Mouse (Mus musculus) macrophage (primary cell): ENCODE measurements around the gene Lypla2. TPM values are rescaled to one million over a fixed set of nuclear protein-coding genes. Genes with fewer than 3 reads are reported as not detected.
A peak's percentile ranks its signal among the peaks of the same experiment; 100 is the strongest.

Experiments used
- H3K27ac ChIP-seq: fragments of 350-480 bp; formaldehyde crosslinking; 2 replicates; pipeline ENCODE4 v1.9.0; 2021
- H3K36me3 ChIP-seq: fragments of 350-480 bp; formaldehyde crosslinking; 2 replicates; pipeline ENCODE4 v1.9.0; 2021; ENCODE audit errors: inconsistent target
- H3K4me3 ChIP-seq: fragments of 350-480 bp; formaldehyde crosslinking; 2 replicates; pipeline ENCODE4 v1.9.0; 2021; ENCODE audit errors: inconsistent target
- H3K79me2 ChIP-seq: fragments of 350-480 bp; formaldehyde crosslinking; 2 replicates; pipeline ENCODE4 v1.9.0; 2021; ENCODE audit errors: inconsistent target
- WGBS: methylation state at CpG from one replicate; pipeline ENCODE4 v1.1.7; 2026; ENCODE audit warnings: inconsistent platforms; ENCODE audit not compliant: missing documents; 5-methylcytosine and 5-hydroxymethylcytosine counted together
- polyA plus RNA-seq: library from polyadenylated mRNA; stranded (reverse); fragments of 250-400 nt; gene quantifications from 3 replicates; pipeline ENCODE4 v1.2.4, GENCODE M21; 2018; ENCODE audit warnings: inconsistent platforms
- total RNA-seq, 78 experiments: library from RNA; depleted of rRNA; stranded (reverse); fragments of 250-400 nt; gene quantifications; 1 replicate in 9 of 78; 2 replicates in 24 of 78; 3 replicates in 43 of 78; 4 replicates in 2 of 78; pipeline ENCODE4 v1.2.4; 2018; ENCODE audit warnings: inconsistent platforms in 56 of 78

The Lypla2 gene
- 10 to 100 TPM; 22.2 to 96.4 (median 45.7) TPM for total RNA-seq (2018; cell fraction: chromatin; rRNA removed)
- total RNA-seq (2018; cell fraction: cytosol; rRNA removed): 10 to 100 TPM; 47.7 to 84.9 (median 68.4) TPM
- total RNA-seq (2018; cell fraction: nucleus; rRNA removed): 10 to 100 TPM; 27.6 to 71.9 (median 44.6) TPM
- polyA plus RNA-seq: 41.4 to 77.2 TPM (median 65.0 TPM) in 3 replicates

DNA sequence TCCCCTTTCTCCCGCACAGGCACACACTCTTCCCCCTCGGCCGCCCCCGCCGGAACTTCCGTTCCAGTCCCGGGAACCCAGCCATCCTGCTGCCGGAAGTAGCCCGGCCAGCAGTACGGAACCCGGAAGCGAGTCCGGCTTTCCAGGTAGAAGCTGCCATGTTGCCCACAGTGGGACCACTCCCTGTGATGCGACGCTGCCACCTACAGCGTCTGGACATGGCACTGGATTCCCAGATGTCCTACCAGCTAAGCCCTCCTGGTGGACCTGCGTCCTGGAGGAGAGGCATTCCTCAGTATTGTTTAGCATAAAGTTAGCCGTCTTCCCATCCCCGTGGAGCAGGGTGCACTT, at the start of gene Lypla2:
Lypla2 (minus strand) TSS at position 71 of the 351 bp plus-strand sequence.
- Histone ChIP-seq H3K79me2 (peaks cover 27% of the 10 kb centered on the region), H3K36me3 (peaks cover 17% of the 10 kb centered on the region), H3K4me3 (peak within 1 kb of the TSS; percentile 80), H3K27ac (peak within 1 kb of the TSS; percentile 59)
- 4% methylated on average over 19 of the region's 19 CpGs for WGBS

GRCm38 (mm10) chr4:136021549-136022047, 49.2 kb upstream of the Lypla2 start, which contains the start of gene Eloa:
Eloa (minus strand) TSS chr4:136021763.
- WGBS: 2% methylated on average over 40 of the region's 48 CpGs
- peaks cover 46% of the 10 kb centered on the region for H3K79me2 ChIP-seq
- peak within 1 kb of the TSS; percentile 83 for H3K27ac ChIP-seq
- peak within 1 kb of the TSS; percentile 89 for H3K4me3 ChIP-seq
- no peaks in the 10 kb centered on the region for H3K36me3 ChIP-seq

DNA sequence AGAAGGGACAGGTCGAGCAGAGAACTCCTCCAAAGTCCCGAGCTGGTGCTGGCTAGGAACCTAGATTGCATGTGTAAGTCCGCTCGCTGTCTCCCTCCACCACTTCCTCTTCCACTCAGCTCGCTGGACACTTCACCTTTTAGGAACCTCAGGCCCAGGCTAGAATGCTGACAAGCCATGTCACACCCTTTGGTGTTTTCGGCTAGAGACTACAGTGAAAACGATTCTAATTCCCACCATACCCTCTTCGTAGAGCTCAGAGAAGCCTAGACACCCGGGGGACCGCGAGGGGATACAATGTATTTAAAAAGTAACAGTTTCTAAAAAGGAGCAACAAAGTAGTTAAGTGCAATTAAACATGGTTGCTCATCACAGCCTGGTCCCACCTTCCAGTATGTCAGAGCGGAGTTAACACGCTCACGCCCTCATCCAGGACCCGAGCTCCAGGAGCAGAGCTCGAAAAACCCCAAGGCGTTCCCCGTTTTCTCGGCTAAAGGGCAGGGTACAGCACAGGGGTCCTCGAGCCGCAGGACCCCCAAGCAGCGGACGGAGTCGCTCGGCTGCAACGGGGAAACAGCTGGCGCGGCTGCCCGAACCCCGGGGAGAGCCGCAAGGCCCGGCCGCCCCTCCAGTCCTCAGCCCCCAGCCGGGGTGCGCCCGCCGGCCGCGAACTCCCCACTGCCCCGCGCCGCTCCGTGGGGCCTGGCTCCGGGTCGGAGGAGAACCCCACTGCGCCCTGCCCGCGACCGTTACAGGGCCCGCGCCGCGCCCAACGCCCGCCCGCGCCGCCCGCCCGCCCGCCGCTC, 48.5 kb upstream of the Lypla2 start:
- under 1% methylated on average over 55 of the region's 62 CpGs for whole genome bisulfite sequencing
- Histone ChIP-seq H3K27ac (peak overlapping the region; percentile 83), H3K36me3 (no peaks in the 10 kb centered on the region), H3K4me3 (peak overlapping the region; percentile 89), H3K79me2 (peaks cover 52% of the 10 kb centered on the region)

GRCm38 (mm10) chr4:136016059-136016602, 43.7 kb upstream of the Lypla2 start:
- Histone ChIP-seq H3K79me2 (peaks cover 100% of the 10 kb centered on the region), H3K4me3 (no peak overlapping the region), H3K27ac (no peak overlapping the region), H3K36me3 (peaks cover 32% of the 10 kb centered on the region)
- 89% methylated on average over 3 of the region's 3 CpGs for WGBS

DNA sequence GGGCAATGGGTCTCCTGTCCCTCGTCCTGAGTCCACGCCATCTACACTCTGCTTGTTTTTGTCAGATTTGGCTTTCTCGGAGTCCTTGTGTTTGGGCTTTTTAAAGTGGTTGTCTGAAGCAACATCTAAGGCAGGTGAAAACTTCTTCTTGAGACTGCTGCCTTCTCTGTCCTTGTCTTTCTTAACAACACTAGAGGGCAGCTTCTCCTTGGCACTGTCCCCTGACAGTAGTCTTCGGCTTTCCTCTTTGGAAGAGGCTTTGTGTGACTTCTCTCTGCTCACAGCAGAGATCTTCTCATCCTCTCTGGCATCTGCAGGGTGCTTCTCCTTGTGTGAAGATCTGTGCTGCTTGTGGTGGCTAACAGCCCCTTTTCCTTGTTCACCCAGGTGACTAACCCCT, 38.2 kb upstream of the Lypla2 start:
- Histone ChIP-seq H3K4me3 (no peak overlapping the region), H3K36me3 (peaks cover 81% of the 10 kb centered on the region), H3K27ac (no peak overlapping the region), H3K79me2 (peaks cover 61% of the 10 kb centered on the region)
- 92% methylated on average over 4 of the region's 4 CpGs for WGBS

DNA sequence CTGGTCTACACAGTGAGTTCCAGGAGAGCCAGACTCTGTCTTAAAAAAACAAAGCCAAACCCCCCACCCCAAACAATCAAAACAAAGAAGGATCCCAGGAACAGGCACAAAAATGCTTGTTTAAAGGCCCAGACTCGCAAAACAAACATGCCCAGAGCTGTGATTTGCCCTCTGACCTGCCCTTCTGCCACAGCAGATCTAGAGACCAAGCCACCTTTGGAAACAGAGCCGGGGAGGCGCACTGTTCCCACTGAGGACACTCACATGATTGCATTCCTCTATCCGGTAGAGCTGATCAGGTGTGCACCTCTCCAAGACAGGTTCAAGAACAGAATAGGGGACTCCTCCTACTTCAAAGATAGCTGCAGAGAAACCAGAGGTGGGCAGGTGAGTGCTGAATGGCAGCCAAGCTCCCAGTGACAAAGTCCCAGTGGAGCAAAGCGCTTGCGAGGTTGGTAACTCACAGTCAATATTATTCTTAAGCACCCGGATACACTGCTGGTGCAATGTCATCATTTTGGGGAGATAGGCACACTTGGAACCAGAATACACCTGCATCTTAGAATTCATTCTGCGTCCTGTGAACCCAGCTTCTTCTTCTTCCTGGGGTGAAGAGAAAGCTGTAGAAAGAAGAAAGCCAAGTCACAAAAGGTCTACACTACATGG, 36.5 kb upstream of the Lypla2 start:
- WGBS: 97% methylated on average over 8 of the region's 8 CpGs
- Histone ChIP-seq H3K27ac (no peak overlapping the region), H3K4me3 (no peak overlapping the region), H3K36me3 (peaks cover 89% of the 10 kb centered on the region), H3K79me2 (peaks cover 44% of the 10 kb centered on the region)

DNA sequence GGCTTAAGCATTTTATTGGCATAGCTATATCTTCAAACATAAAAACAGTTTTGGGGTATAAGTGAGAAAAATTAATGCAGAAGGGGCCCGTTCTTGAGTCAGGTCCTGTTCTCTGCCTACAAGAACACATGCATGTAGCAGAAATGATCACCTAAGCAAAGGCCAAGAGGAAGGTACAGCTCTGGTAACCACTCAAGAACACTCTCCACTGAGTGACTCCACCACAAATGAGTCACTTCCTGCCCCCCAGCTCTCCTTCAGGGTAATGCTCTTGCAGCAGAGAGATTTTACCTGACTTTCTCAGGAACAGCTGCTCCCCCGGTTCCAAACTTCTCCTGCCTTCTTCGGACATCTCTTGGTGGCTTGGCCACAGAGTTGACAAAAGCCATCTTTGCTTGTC, 34.4 kb upstream of the Lypla2 start:
- H3K79me2 ChIP-seq: peaks cover 23% of the 10 kb centered on the region; the same call in 1 of the 2 replicates
- no peak overlapping the region for H3K27ac ChIP-seq
- WGBS: 68% methylated on average over 3 of the region's 3 CpGs
- H3K4me3 ChIP-seq: no peak overlapping the region
- peaks cover 90% of the 10 kb centered on the region for H3K36me3 ChIP-seq

GRCm38 (mm10) chr4:136004921-136005320, 32.5 kb upstream of the Lypla2 start:
- WGBS: 91% methylated on average over 1 of the region's 2 CpGs
- Histone ChIP-seq H3K27ac (no peak overlapping the region), H3K79me2 (peaks cover 4% of the 10 kb centered on the region; the same call in 1 of the 2 replicates), H3K36me3 (peaks cover 71% of the 10 kb centered on the region), H3K4me3 (no peak overlapping the region)

DNA sequence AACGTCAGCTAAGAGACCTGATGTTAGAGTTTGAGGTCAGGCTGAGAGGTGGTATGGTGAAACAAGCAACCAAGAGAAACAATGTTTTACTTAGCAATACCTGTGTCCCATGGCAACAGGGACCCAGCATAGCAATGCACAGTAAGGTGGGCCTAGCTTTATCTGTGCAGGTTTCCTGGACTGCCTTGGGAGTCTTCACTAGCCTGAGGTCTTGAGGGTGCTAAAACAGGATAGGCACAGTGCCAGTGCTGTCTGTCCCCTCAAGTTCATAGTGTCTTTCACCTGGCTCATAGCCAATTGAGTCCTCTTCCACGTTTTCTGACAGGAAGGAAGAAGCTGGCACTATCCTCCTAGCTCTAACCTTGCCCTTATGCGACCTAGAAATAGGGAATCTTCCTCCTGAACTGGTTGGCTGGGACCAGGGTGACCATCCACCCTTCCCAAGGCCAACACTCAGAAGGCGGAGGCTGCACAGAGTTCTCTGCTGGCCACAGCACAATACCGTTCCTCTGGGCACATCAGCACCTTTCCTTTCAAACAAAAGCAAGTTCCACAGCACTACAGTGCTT, 31.8 kb upstream of the Lypla2 start:
- WGBS: 80% methylated on average over 4 of the region's 5 CpGs
- Histone ChIP-seq H3K79me2 (no peaks in the 10 kb centered on the region), H3K4me3 (no peak overlapping the region), H3K27ac (no peak overlapping the region), H3K36me3 (peaks cover 64% of the 10 kb centered on the region)

DNA sequence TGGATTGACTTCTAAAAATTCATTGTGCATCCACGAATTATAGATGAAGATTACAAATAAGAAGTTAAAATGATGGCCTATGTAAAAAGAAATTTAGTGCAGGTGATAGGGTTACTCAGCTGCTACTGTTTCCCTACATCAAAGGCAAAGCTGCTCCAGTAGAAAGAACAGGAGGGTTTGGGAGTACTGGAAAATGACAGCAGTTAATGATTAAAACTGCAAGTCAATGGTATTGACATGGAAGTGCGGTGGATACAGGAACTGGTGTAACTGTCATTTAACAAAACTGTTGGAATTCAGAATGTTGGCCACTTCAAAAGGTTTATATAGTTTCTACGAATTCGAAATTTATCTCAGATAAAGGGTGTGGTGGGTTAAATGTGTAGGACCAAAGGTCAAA, 22.7 kb upstream of the Lypla2 start:
- 91% methylated on average over 4 of the region's 4 CpGs for WGBS
- Histone ChIP-seq H3K27ac (no peak overlapping the region), H3K4me3 (no peak overlapping the region), H3K36me3 (no peaks in the 10 kb centered on the region), H3K79me2 (no peaks in the 10 kb centered on the region)

GRCm38 (mm10) chr4:135993941-135994340, 21.5 kb upstream of the Lypla2 start:
- no peaks in the 10 kb centered on the region for H3K79me2 ChIP-seq
- no peak overlapping the region for H3K27ac ChIP-seq
- no peaks in the 10 kb centered on the region for H3K36me3 ChIP-seq
- WGBS: 95% methylated on average over 6 of the region's 6 CpGs
- no peak overlapping the region for H3K4me3 ChIP-seq

GRCm38 (mm10) chr4:135987714-135988113, 15.3 kb upstream of the Lypla2 start:
- peak overlapping the region; percentile 60; the same call in 1 of the 2 replicates for H3K27ac ChIP-seq
- peak overlapping the region; percentile 45; the same call in 1 of the 2 replicates for H3K4me3 ChIP-seq
- 88% methylated on average over 9 of the region's 9 CpGs for WGBS
- peaks cover 13% of the 10 kb centered on the region; the same call in 1 of the 2 replicates for H3K79me2 ChIP-seq
- H3K36me3 ChIP-seq: no peaks in the 10 kb centered on the region

DNA sequence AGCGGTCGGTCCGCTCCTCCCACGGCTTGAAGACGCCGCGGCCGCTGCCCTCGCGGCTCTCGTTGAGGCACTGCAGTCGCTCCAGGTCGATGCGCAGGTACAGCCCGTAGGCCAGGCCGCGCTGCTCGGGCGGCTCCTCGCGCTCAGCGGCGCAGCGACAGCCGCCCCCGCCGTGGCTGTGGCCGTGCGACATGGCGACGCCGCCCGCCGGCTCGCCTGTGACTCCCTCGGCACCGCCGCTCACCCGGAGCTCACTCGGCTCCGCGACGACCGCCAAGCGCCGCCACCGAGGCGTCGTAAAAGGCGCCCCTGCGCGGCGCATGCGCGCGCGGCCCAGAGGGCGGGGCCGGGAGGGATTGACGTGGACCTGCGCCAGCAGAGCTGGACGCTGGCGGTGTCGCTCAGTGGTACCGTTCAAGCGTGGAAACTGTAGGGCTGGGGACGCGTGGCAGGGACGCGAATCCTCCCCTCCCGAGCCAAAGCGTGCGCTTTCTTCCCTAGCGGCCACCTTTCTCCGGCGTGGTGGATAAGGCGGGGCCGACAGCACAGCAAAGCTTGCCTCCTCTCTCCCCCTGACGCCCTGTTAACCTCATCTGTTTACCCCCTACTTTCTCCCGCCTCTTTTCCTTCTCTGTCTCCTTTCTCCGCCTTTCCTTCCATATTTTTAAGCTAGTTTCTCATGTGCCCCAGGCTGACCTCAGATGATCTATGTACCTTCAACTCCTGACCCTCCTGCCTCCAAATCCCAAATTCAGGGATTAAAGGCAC, 14.7 kb upstream of the Lypla2 start, which contains the start of gene Pithd1:
Pithd1 (minus strand) TSS at position 322 of the 768 bp plus-strand sequence.
- under 1% methylated on average over 74 of the region's 81 CpGs for WGBS

More for the DNA sequence above, 14.7 kb upstream of the Lypla2 start, which contains the start of gene Pithd1:
- Histone ChIP-seq H3K27ac (peak within 1 kb of the TSS; percentile 60), H3K79me2 (peaks cover 13% of the 10 kb centered on the region; the same call in 1 of the 2 replicates), H3K36me3 (no peaks in the 10 kb centered on the region), H3K4me3 (peak within 1 kb of the TSS; percentile 67)
